Mouse (Mus musculus): Measurements from ENCODE around the gene Slc16a4.

GRCm38 (mm10) chr3:107333381-107334201, 42.6 kb downstream of the Slc16a4 start, which contains the start of gene Rbm15:
- TF ChIP-seq CTCF (IDR thresholded peaks at IDR 0.05; ENCODE audit: low read depth, low read length), result no peak
- peak; percentile 89; the same call in 1 of the 2 replicates for TF ChIP-seq POLR2A (IDR thresholded peaks at IDR 0.05; ENCODE audit: borderline replicate concordance, low read depth, low read length)

Measured in bone marrow macrophage, adult 2 months (primary cell).